Mouse (Mus musculus) urinary bladder, adult 2 months (tissue): Measurements from ENCODE around the gene Gsn. TPM values are rescaled to one million over a fixed set of nuclear protein-coding genes. Genes with fewer than 3 reads are reported as not detected.

Source experiments
- DNase-seq: peaks from one replicate; pipeline ENCODE4 v3.0.0; 2022; ENCODE audit warnings: low spot score
- polyA plus RNA-seq: library from polyadenylated mRNA; depleted of rRNA; stranded (reverse); fragments of >200 nt; gene quantifications from 2 replicates; pipeline ENCODE4 v1.2.3, GENCODE M21; 2012

The Gsn gene
- polyA plus RNA-seq, 1 experiment, result 4,184 TPM

GRCm38 (mm10) chr2:35253751-35254150 is 2.4 kb upstream of the Gsn start:
- DNase-seq, result no peak

GRCm38 (mm10) chr2:35255004-35255403 is 1.2 kb upstream of the Gsn start:
- DNase-seq, result no peak

- no peak for DNase-seq
These were observed 718 bp upstream of the Gsn start for GRCm38 (mm10) chr2:35255462-35255861.

- no peak for DNase-seq
These were observed 752 bp downstream of the Gsn start for GRCm38 (mm10) chr2:35256932-35257331.

- no peak for DNase-seq
These were observed 1.7 kb downstream of the Gsn start for GRCm38 (mm10) chr2:35257886-35258285.

GRCm38 (mm10) chr2:35258590-35258989 is 2.4 kb downstream of the Gsn start:
- no peak for DNase-seq

- DNase-seq, result no peak
These were observed 3.3 kb downstream of the Gsn start for GRCm38 (mm10) chr2:35259338-35260080.

- DNase-seq, result no peak
These were observed 4.1 kb downstream of the Gsn start for GRCm38 (mm10) chr2:35260291-35260690.

- no peak for DNase-seq
These were observed 7.9 kb downstream of the Gsn start for GRCm38 (mm10) chr2:35264095-35264494.

GRCm38 (mm10) chr2:35265296-35265695 is 9.1 kb downstream of the Gsn start:
- DNase-seq, result no peak

GRCm38 (mm10) chr2:35265775-35266174 is 9.6 kb downstream of the Gsn start:
- no peak for DNase-seq

GRCm38 (mm10) chr2:35266251-35266905 is 10.2 kb downstream of the Gsn start:
- no peak for DNase-seq

GRCm38 (mm10) chr2:35267156-35267875 is 11.1 kb downstream of the Gsn start:
- DNase-seq, result no peak

- no peak for DNase-seq
These were observed 11.8 kb downstream of the Gsn start for GRCm38 (mm10) chr2:35267876-35268566.

GRCm38 (mm10) chr2:35269136-35269535 is 13.0 kb downstream of the Gsn start:
- no peak for DNase-seq

- DNase-seq, result no peak
These were observed 13.6 kb downstream of the Gsn start for GRCm38 (mm10) chr2:35269716-35270260.

- DNase-seq, result no peak
These were observed 14.4 kb downstream of the Gsn start for GRCm38 (mm10) chr2:35270531-35270984.

GRCm38 (mm10) chr2:35271817-35272216 is 15.6 kb downstream of the Gsn start:
- no peak for DNase-seq

- no peak for DNase-seq
These were observed 16.7 kb downstream of the Gsn start for GRCm38 (mm10) chr2:35272881-35273280.

- no peak for DNase-seq
These were observed 17.4 kb downstream of the Gsn start for GRCm38 (mm10) chr2:35273536-35273935.

GRCm38 (mm10) chr2:35277686-35278085 is 21.5 kb downstream of the Gsn start:
- DNase-seq, result no peak
